Mouse (Mus musculus) cortical plate, adult 2 months (tissue): Measurements from ENCODE around the gene Mad1l1.

ENCODE experiments used
- CTCF ChIP-seq: fragments of 200-500 bp; IDR thresholded peaks from 2 replicates; pipeline ENCODE4 v1.5.1; 2011; ENCODE audit warnings: mild to moderate bottlenecking, control low read depth, low read length; ENCODE audit not compliant: insufficient read depth; ENCODE audit errors: extremely low read depth
- POLR2A ChIP-seq: fragments of 200-500 bp; IDR thresholded peaks from 2 replicates; pipeline ENCODE4 v1.6.1; 2011; ENCODE audit warnings: mild to moderate bottlenecking, low read length, control low read depth; ENCODE audit not compliant: insufficient read depth; ENCODE audit errors: extremely low read depth

DNA sequence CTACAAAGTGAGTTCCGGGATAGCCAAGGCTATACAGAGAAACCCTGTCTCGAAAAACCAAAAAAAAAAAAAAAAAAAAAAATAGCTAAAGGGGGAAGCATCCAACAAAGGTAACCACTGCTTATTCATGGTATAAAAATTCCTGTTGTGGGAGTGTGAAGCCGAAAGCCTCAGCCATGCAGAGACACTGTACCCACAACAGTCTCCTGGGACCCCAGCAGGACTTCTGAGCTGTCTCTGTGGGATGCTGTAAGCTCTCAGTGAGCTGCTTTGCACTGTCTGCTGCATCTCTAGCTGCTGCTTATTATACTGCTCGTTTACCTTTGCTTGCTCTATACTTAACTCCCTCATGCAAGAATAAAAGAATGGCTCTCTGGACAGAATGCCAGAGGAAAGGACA is 23.1 kb downstream of the Mad1l1 start:
- TF ChIP-seq CTCF (no peak), POLR2A (no peak)
